Mouse (Mus musculus) hematopoietic stem cell, adult 5-6 weeks (primary cell): ENCODE measurements at regions not wholly inside any gene's neighbourhood (a gene's known extent, or its start where the extent isn't known, plus 50 kb on each side); places are given as distances from the start of the nearest gene placed in this dataset.
"Not testable (repeated sequence)": the region's sequence is repeated elsewhere in the genome, so short reads cannot be mapped to it uniquely, and the experiment has no call there.

Experiments used
- ATAC-seq, 2 experiments: fragments of 125-278 bp in 1 of 2; replicated peaks in 1 of 2; 2 replicates each; pipeline ENCODE4 v1.8.0; 2016 to 2017; ENCODE audit warnings: inconsistent platforms in 2 of 2, mild to moderate bottlenecking in 2 of 2, moderate number of reproducible peaks in 2 of 2, low read depth in 1 of 2, moderate TSS enrichment in 1 of 2; ENCODE audit not compliant: low FRiP score in 2 of 2, poor library complexity in 2 of 2, severe bottlenecking in 2 of 2, insufficient read depth in 1 of 2, low TSS enrichment in 1 of 2

GRCm38 (mm10) chr4:66691598-66692220 lies 135.7 kb upstream of the Tlr4 start:
- ATAC-seq: no peak

DNA sequence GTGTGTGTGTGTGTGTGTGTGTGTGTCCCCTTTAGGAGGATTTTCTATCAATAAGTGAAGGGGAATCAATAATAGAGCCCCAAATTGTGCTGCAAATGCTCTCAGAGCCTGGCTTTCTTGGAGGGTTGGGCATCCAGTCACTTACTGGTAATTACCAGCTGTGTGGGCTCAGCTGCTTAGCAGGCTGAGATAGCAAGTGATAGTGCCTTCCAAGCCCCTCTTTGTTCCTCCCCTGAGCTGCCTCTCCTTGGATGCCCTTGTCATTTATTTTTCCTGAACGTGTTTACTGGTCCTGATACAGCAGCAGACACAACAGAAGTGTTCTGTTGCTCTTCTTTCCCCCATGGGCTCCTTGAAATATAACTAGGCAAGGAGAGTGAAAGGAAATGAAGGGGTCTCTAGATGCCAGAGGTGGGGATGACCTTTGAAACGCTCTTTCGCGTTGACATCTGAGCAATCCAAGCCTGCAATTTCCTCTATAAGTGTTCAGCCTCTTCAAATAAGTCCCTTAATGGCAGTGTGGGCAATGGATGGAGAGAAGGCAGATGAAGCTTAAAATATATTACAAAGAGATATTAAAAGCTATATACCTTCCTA lies 133.3 kb upstream of the Tlr4 start:
- no peak for ATAC-seq

GRCm38 (mm10) chr4:66715821-66716760 lies 111.3 kb upstream of the Tlr4 start:
- no peak for ATAC-seq

DNA sequence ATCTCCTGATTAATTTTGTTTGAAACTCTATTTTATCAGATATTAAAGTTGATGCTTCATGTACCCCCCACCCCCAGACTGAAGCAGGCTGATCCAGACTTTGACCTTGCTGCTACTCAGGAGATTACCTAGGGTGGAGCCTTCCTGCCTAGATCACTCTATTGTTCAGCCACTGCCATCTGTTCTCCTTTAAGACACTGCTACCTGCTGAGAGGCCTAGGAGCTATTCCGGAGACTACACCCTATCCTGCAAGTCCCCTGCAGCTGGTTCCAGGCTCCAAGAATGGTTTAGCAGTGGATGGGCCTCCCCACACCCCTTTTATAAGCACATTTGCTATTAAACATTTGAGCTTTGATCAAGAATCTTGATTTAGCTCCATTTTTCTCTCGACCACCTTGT lies 90.0 kb upstream of the Tlr4 start:
- no peak for ATAC-seq

DNA sequence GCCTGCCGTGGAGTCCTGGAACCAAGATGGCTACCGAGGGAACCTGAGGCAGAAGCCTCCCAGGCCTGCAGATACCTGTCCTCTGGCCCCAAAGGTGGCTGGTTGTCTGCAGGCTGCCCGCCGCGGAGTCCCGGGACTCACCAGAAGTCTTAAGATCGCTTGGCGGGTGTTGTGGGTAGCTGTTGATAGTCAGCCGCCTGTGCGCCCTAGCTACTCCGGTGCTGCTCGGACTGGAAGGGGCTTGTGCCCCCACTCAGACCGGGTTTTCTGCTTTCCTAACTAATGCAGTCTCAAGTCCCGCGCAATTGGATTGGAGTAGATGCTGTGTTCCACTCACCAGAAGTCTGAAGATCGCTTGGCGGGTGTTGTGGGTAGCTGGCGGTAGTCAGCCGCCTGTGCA lies 84.0 kb upstream of the Tlr4 start:
- ATAC-seq: not testable (repeated sequence)

DNA sequence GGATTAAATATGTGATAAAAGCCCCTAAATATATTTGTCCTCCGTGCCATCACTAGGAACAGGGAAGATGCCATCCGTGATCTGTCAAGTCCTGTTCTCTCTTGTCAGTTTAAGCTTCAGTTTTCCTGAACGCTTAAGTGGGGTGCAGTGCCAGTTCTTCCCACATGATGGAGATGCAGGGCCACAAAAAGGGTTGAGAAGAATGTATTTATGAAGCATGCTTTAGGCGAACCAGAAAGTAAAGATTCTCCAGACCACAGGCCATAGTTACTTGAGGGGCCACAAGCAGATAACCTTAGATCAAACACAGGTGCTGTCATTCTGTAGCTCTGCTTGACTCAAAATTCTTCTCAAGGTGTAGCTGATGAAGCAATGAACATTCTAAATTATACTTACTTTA lies 58.6 kb upstream of the Tlr4 start:
- peak; percentile 80 to 84 for ATAC-seq
